Mouse (Mus musculus) cerebellum, adult 2 months (tissue): ENCODE measurements at regions not wholly inside any gene's neighbourhood (a gene's known extent, or its start where the extent isn't known, plus 50 kb on each side); places are given as distances from the start of the nearest gene placed in this dataset.

Experiments
- DNase-seq, 2 experiments: peaks; one replicate each; pipeline ENCODE4 v3.0.0; 2021
- H3K27ac ChIP-seq: fragments of 200-500 bp; 2 replicates; pipeline ENCODE4 v1.5.1; 2012; ENCODE audit warnings: low read length, control low read depth, inconsistent platforms; ENCODE audit not compliant: insufficient read depth
- H3K27me3 ChIP-seq: fragments of 200-500 bp; 2 replicates; pipeline ENCODE4 v1.6.1; 2012; ENCODE audit warnings: inconsistent platforms, mild to moderate bottlenecking, low read length, moderate library complexity; ENCODE audit not compliant: control insufficient read depth, insufficient read depth
- H3K4me1 ChIP-seq: fragments of 200-500 bp; 2 replicates; pipeline ENCODE4 v1.6.1; 2011; ENCODE audit warnings: low read length; ENCODE audit not compliant: control insufficient read depth, insufficient read depth
- H3K4me3 ChIP-seq: fragments of 200-500 bp; replicated peaks from 2 replicates; pipeline ENCODE3; 2011; ENCODE audit warnings: mild to moderate bottlenecking, low read depth, low read length, control low read depth; ENCODE audit not compliant: insufficient read depth
- CTCF ChIP-seq: fragments of 200-500 bp; IDR thresholded peaks from 2 replicates; pipeline ENCODE4 v1.5.1; 2011; ENCODE audit warnings: low read depth, mild to moderate bottlenecking, control low read depth, low read length, moderate library complexity, borderline replicate concordance; ENCODE audit not compliant: insufficient read depth
- POLR2A ChIP-seq: fragments of 200-500 bp; IDR thresholded peaks from 2 replicates; pipeline ENCODE4 v1.6.1; 2011; ENCODE audit warnings: low read length, control low read depth, borderline replicate concordance; ENCODE audit not compliant: insufficient read depth
- WGBS: fragments of 180-500 bp; shearing (Covaris S2); methylation state at CpG from one replicate; pipeline ENCODE4 v1.1.7; 2018; 5-methylcytosine and 5-hydroxymethylcytosine counted together

DNA sequence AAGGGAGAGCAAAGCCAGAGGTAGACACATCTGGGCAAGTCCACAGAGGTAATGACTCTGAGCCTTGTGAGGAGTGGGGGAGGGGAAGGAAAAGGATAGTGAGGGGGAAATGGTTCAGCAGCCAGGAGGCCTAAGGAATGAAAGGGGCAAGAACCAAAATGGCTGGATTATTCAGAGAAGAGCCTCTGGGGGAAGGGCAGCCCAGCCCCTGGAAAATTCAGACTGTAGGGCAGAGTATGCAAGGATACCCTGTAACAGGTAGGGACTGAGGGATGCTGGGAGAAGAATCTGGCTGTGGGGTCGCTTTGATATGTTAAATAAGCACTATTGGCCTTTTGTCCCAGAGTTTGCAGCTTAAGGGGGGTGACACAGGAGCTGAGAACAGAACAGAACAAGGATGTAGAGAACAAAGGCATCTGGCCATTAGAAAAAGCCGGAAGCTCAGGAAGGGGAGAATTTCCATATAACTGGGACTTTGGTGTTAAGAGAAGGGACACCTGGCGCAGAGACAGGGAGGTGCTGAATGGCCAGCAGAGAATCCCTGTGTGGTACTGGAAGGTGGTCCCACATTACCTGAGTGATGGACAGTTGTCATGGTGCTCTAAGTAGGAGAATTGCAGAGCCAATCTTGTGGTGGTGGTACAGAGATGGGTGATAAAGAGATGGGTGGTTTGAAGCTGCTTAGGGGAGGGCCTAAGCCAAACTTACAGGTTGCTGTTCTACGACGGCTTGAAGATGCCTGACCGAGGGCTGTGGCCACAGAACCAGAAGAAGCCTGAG is 84.5 kb upstream of the Fam49a start:
- TF ChIP-seq POLR2A (no peak), CTCF (no peak)
- H3K27ac ChIP-seq = no peak overlapping the region
- no peak for DNase-seq
- no peak overlapping the region for H3K4me3 ChIP-seq
- WGBS = 96% methylated on average over 6 of the region's 6 CpGs
- peaks cover 3% of the 10 kb centered on the region; the same call in 1 of the 2 replicates for H3K4me1 ChIP-seq
- no peaks in the 10 kb centered on the region for H3K27me3 ChIP-seq

DNA sequence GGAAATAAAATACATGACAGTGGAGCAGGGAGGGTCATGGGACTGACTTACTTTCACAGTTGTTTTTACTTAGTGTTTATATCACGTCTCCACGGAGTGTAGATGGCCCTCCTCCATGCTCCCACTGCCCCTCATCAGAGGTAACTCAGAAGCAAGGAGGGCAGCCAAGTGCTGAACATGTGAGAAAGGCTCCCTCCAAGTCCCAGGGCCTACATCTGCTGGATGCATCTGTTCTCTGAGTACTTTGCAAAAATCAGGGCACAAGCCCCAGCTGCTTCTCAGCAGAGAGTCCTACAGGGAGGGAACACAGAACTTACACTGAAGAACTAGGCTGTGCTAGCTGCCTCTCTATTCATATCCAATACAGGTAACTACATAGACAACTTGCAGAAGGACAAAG is 83.5 kb upstream of the Fam49a start:
- DNase-seq = peak in 1 of 2 experiments; percentile 12

DNA sequence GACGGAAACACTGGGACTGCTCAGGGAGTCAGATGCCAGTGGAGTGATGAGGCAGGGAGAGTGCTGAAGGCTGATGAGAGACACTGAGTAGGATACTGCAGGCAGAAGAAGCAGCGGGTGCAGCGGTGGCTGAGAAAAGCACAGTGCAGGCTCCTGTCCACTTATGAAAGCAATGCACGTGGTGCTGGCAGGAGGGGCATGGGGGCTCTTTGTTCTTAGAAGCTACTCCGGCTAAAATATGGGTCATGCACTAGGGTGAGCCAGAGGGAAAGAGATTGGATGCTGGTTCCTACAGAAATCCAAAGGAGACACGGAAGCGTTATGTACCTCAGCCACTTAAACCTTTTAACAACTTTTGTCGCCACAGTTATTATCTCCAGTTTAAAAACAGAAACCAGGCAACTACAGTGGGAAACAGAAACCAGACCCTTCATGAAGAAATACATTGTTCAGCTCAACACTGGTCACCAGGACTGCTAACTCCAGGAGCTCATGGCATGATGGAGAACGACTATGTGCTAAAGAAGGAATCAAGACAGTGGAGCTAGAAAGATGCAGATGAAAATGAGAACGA is 82.6 kb upstream of the Fam49a start:
- Histone ChIP-seq H3K27me3 (no peaks in the 10 kb centered on the region), H3K27ac (no peak overlapping the region), H3K4me3 (no peak overlapping the region), H3K4me1 (peaks cover 3% of the 10 kb centered on the region; the same call in 1 of the 2 replicates)
- TF ChIP-seq POLR2A (no peak), CTCF (no peak)
- 63% methylated on average over 10 of the region's 10 CpGs for WGBS
- DNase-seq = peak; percentile 23 to 26

More for the DNA sequence above, 83.5 kb upstream of the Fam49a start:
- Histone ChIP-seq H3K27ac (no peak overlapping the region), H3K4me1 (peaks cover 3% of the 10 kb centered on the region; the same call in 1 of the 2 replicates), H3K27me3 (no peaks in the 10 kb centered on the region), H3K4me3 (no peak overlapping the region)
- WGBS = 46% methylated on average over 2 of the region's 2 CpGs
- TF ChIP-seq CTCF = no peak
- TF ChIP-seq POLR2A = no peak

DNA sequence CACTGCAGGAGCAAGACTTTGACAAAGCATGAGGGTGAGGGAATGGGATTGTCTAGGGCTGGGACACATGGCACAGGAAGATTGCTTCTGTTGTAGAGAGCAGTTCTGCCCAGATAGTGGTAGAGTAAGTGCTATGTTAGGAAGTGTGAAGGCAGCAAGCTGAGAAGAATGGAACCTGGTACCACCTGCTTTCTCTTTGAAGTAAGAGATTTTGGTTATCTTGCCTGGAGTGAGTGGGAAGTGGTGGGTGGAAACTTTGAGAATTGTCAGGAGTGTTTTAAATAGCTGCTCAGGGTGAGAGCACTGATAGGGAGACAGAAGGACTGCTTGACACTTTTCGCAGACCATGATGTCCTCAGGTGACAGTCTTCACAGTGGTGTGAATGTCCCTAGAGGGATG is 81.0 kb upstream of the Fam49a start:
- Histone ChIP-seq H3K27me3 (no peaks in the 10 kb centered on the region), H3K4me3 (no peak overlapping the region), H3K27ac (no peak overlapping the region), H3K4me1 (peaks cover 3% of the 10 kb centered on the region; the same call in 1 of the 2 replicates)
- 91% methylated on average over 1 of the region's 1 CpGs for WGBS
- DNase-seq = no peak
- TF ChIP-seq POLR2A (no peak), CTCF (no peak)

DNA sequence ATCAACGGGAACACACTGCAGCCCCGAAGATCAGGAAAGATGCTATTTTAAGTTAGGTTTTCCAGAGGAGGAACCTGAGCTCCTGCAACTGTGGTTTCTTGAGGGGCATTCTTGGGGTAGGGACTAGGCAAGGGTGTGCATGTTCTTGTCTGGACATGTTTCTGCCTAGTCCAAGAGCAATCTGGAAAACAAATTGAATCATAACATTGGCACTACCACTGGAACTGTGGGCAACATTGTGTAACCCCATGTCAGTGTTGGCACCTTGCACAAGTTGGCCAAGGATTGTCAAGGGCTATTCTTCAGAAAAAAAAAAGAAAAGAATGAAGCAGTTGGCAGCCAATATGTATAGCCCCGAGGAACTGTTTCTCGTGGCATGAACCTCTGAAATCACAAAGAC is 80.3 kb upstream of the Fam49a start:
- H3K27me3 ChIP-seq = no peaks in the 10 kb centered on the region
- H3K4me3 ChIP-seq = no peak overlapping the region
- TF ChIP-seq POLR2A (no peak), CTCF (no peak)
- DNase-seq = no peak
- no peak overlapping the region for H3K27ac ChIP-seq
- WGBS = 66% methylated on average over 4 of the region's 4 CpGs
- no peaks in the 10 kb centered on the region; the same call in 1 of the 2 replicates for H3K4me1 ChIP-seq

DNA sequence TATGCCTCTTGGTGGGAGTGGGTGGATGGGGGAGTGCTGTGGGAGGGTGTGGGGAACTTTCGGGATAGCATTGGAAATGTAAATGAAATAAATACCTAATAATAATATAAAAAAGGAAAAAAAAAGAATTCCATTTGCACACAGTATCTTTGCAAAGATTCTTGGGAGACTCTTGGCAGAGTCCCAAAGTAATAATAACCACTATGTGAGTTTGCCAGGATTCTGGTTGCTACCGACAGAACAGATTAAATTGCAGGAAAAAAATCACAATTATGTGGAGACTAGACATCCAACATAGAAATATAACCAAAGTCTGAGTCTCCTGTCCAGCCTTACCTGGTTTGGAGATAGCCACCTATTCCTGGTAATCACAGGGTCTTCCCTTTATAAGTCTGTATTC is 75.6 kb upstream of the Fam49a start:
- Histone ChIP-seq H3K4me1 (no peaks in the 10 kb centered on the region), H3K4me3 (no peak overlapping the region), H3K27ac (no peak overlapping the region), H3K27me3 (no peaks in the 10 kb centered on the region)
- TF ChIP-seq CTCF (no peak), POLR2A (no peak)
- DNase-seq = no peak
- WGBS = 51% methylated on average over 2 of the region's 2 CpGs

DNA sequence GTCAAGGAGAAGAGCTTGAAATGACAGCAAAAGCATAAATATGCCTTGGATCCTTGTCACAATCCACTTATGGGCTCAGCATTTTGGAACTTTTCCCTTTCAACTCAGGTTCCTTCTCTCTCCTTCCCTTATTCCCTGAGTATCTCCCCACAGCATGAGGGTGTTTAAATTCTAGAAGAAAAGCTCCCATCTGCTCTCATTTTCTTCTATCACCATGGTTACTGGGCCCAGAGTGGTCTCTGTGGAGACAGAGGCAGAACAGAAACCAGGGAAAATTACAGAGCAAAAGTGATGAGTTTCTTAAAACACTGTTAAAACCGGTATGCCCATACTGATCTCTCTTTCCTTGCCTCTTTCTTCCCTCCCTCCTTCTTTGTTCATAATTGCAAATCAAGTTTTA is 66.9 kb upstream of the Fam49a start:
- no peak overlapping the region for H3K27ac ChIP-seq
- no peaks in the 10 kb centered on the region for H3K4me1 ChIP-seq
- no peaks in the 10 kb centered on the region for H3K27me3 ChIP-seq
- no peak for DNase-seq
- no peak for TF ChIP-seq CTCF
- no peak for TF ChIP-seq POLR2A
- H3K4me3 ChIP-seq = no peak overlapping the region
- 56% methylated on average over 1 of the region's 1 CpGs for WGBS

DNA sequence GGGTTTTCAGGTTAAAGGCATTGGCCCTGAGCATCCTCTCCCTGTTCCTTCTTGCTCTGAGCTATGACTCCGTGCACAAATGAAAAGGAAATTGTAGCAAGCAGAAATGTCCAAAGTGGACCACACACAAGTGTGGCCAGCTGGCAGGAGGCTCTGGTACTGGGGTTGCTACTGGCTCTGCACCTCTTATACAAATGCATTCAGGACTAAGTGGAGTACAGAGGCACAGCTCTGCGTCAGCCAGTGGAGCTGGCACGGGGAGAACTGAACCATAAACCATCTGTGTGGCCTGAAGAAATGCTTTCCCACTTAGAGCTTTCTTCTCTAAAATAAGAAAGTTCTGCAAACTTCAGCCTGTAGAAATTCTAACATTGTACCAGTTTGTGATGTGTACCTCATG is 65.3 kb upstream of the Fam49a start:
- no peaks in the 10 kb centered on the region for H3K4me1 ChIP-seq
- DNase-seq = no peak
- WGBS = 46% methylated on average over 3 of the region's 3 CpGs
- H3K27me3 ChIP-seq = no peaks in the 10 kb centered on the region
- no peak overlapping the region for H3K4me3 ChIP-seq
- TF ChIP-seq CTCF (no peak), POLR2A (no peak)
- H3K27ac ChIP-seq = no peak overlapping the region
